Mouse (Mus musculus) left cerebral cortex, adult 18-20 months (tissue): ENCODE measurements around the gene Mxd3. TPM values are rescaled to one million over a fixed set of nuclear protein-coding genes. Genes with fewer than 3 reads are reported as not detected.

Source experiments
- total RNA-seq, 2 experiments: library from RNA; stranded (reverse); gene quantifications; 2 replicates each; pipeline ENCODE4 v1.2.3; 2021

Mxd3 gene
- total RNA-seq, 2 experiments from 2014 or later, result 1.1 to 1.8 TPM

Other genes starting within 250 kb of the Mxd3 start
- gene Uimc1, start 229.5 kb downstream of the Mxd3 start, total RNA-seq, result 10 to 100 TPM; 22.0 to 25.5 TPM
- gene Zfp346, start 224.5 kb downstream of the Mxd3 start, total RNA-seq, result 10 to 100 TPM; 38.3 to 39.7 TPM
- gene Gm17617, start 196.3 kb downstream of the Mxd3 start, total RNA-seq, result not detected
- gene Fgfr4, start 177.2 kb downstream of the Mxd3 start, total RNA-seq, result under 1 TPM; 0.21 to 0.40 TPM
- gene Nsd1, start 120.0 kb downstream of the Mxd3 start, total RNA-seq, result 100 to 1,000 TPM; 109 to 115 TPM
- gene Prelid1, start 9.3 kb downstream of the Mxd3 start, total RNA-seq, result 100 to 1,000 TPM; 171 to 182 TPM
- gene Rab24, start 7.9 kb downstream of the Mxd3 start, total RNA-seq, result 10 to 100 TPM; 87.6 to 89.3 TPM
- gene Lman2, start 33.0 kb upstream of the Mxd3 start, total RNA-seq, result 10 to 100 TPM; 54.4 to 59.1 TPM
- gene Rgs14, start 39.9 kb upstream of the Mxd3 start, total RNA-seq, result 10 to 100 TPM; 57.5 to 60.7 TPM
- gene Slc34a1, start 68.4 kb upstream of the Mxd3 start, total RNA-seq, result not detected
- not detected for gene Pfn3, start 85.4 kb upstream of the Mxd3 start, total RNA-seq
- under 1 TPM; 0.33 to 0.68 TPM for gene F12, start 97.0 kb upstream of the Mxd3 start, total RNA-seq
- gene Grk6, start 115.2 kb upstream of the Mxd3 start, total RNA-seq, result 10 to 100 TPM; 63.2 to 64.6 TPM
- gene Prr7, start 134.4 kb upstream of the Mxd3 start, total RNA-seq, result 10 to 100 TPM; 66.6 to 70.1 TPM
- 100 to 1,000 TPM; 263 to 271 TPM for gene Dbn1, start 158.3 kb upstream of the Mxd3 start, total RNA-seq
- 100 to 1,000 TPM in 1 of 2 experiments, 10 to 100 TPM in 1; 91.7 to 101 TPM for gene Pdlim7, start 183.9 kb upstream of the Mxd3 start, total RNA-seq
- 10 to 100 TPM in 1 of 2 experiments, 1 to 10 TPM in 1; 9.1 to 12.2 TPM for gene Dok3, start 199.5 kb upstream of the Mxd3 start, total RNA-seq
- gene Ddx41, start 206.8 kb upstream of the Mxd3 start, total RNA-seq, result 10 to 100 TPM; 52.2 to 62.0 TPM
- 10 to 100 TPM; 77.0 to 81.8 TPM for gene Fam193b, start 241.3 kb upstream of the Mxd3 start, total RNA-seq
- 100 to 1,000 TPM; 133 to 142 TPM for gene Tmed9, start 243.9 kb upstream of the Mxd3 start, total RNA-seq